Mouse (Mus musculus): ENCODE measurements at regions not wholly inside any gene's neighbourhood (a gene's known extent, or its start where the extent isn't known, plus 50 kb on each side); places are given as distances from the start of the nearest gene placed in this dataset.

GRCm38 (mm10) chr7:67895166-67895565 is 57.5 kb upstream of the Igf1r start:
- DNase-seq (ENCODE audit: low read depth) = no peak

- DNase-seq (ENCODE audit: low read depth) = peak; percentile 8
These were observed 59.7 kb upstream of the Igf1r start for GRCm38 (mm10) chr7:67892917-67893316.

GRCm38 (mm10) chr7:67883040-67883439 is 69.6 kb upstream of the Igf1r start:
- DNase-seq (ENCODE audit: low read depth) = peak; percentile 33

- no peak for DNase-seq (ENCODE audit: low read depth)
These were observed 70.0 kb upstream of the Igf1r start for GRCm38 (mm10) chr7:67882606-67883005.

GRCm38 (mm10) chr7:67878226-67878625 is 74.4 kb upstream of the Igf1r start:
- no peak for DNase-seq (ENCODE audit: low read depth)

GRCm38 (mm10) chr7:67877587-67877986 is 75.0 kb upstream of the Igf1r start:
- DNase-seq (ENCODE audit: low read depth) = no peak

DNA sequence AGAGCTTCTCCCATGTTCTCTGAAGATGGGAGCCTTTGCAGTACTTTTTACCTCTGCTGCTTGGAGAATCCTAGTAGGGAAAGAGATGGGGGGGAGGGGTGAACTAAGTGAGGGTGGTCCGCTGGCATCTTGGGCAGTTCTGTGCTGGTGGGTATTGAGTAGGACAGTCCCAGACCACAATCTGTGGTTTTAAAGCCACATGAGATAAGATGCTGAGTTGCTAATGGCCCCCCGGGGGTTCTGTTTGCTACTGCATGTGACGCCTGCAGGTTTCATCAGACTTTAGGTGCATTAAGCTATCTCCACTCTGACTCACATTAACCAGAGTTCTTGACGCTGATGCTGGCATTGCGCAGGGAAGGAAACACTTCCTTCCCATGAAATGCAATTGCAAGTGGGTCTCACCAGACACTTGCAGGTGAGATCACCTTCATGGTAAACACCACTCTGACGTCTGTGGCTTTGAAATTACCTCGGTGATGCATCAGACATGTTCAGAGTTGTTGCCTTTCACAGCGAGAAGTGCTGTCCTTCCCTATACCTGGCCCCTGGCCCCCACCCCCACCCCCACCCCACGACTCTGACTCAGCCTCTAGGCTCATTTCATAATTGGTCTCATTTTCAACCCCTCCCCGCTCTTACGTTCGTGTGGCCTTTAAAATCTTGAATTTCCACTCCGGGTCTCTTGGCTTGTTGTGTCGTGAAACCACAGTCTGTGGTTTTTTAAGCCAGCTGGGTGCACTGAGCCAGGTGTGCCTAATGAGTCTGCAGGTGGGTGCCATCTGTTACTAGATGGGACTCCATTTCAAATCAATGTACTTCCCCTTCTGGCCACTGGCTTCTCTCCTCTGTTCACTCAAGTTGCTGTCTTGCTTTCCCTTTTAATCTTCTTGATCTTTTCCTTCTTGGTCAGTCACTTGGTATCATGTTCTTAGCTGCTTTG is 94.8 kb upstream of the Synm start:
- DNase-seq (ENCODE audit: low read depth) = peak; percentile 7

DNA sequence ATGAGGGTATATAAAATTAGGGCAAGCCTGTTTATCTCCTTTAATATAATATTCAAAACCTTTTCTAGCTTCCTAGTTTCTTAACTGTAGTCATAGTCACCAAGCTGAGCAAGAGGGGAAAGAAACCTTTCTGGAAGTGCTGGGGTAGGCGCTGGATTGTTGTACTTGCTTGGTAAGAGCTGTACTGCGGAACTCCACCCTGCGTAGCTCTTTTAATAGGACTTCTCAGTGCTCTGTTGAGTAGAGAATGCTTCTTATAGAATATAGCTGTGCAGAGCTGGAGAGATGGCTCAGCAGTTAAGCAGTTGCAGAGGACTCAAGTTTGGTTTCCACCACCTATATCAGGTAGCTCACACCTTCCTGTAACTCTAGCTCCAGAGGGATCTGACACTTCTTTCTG is 93.3 kb upstream of the Synm start:
- DNase-seq (ENCODE audit: low read depth) = no peak

DNA sequence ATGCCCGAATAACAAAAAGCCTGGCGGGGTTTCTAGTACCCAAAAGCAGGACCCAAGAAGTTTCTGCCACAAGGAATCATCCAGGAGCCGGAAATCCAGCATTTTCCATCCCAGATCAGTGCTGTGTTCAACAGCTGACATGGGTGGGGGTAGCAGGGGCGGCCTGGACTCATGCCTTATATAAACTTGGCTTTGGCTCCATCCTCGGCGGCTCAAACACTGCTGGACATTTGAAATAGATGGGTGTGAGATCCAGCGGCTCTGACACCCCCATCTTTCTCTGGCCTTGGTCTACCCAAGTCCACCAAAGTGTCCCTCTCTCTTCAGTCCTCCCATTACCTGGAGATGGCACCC is 89.9 kb upstream of the Synm start:
- no peak for DNase-seq (ENCODE audit: low read depth)

GRCm38 (mm10) chr7:67848589-67849508 is 89.3 kb upstream of the Synm start:
- no peak for DNase-seq (ENCODE audit: low read depth)

DNA sequence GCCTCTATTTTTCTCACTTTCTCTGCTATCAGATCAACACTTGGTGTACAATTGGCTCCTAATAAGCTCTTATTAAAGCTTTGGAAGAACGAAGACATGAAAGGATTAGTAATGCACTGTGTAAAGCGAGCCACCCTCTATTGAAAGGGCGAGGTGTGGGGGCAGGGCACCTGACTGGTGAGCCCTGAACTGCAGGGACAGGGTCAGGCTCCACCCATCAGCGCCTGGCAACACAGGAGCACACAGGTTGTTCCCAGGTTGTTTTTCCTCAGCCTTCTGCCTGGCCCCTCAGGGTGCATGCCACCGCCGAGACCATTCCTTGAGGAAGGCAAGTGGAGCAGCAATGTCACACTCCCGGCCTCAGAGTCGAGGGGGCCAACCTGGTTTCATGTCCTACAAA is 87.3 kb upstream of the Synm start:
- DNase-seq (ENCODE audit: low read depth) = no peak

GRCm38 (mm10) chr7:67836984-67837383 is 77.4 kb upstream of the Synm start:
- DNase-seq (ENCODE audit: low read depth) = no peak

GRCm38 (mm10) chr7:67836117-67836949 is 76.8 kb upstream of the Synm start:
- no peak for DNase-seq (ENCODE audit: low read depth)

DNA sequence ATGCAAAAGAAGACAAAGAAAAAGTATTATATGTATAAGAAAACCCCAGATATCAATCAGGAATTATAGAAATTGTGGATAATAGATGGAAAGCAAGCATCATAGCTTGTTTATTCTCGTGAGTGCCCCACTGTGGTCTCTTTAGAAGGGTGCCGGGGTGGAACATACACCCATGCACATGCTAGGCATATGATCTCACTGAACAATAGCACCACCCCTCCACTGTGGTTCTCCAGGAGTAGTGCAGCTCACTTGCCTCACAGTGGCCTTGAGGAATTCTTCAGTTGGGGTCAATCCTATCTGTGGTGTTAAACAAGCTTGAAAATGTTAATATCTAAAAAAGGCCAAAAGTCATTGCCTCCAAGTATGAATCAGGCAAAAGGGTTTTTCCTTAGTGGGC is 72.2 kb upstream of the Synm start:
- peak; percentile 26 for DNase-seq (ENCODE audit: low read depth)

DNA sequence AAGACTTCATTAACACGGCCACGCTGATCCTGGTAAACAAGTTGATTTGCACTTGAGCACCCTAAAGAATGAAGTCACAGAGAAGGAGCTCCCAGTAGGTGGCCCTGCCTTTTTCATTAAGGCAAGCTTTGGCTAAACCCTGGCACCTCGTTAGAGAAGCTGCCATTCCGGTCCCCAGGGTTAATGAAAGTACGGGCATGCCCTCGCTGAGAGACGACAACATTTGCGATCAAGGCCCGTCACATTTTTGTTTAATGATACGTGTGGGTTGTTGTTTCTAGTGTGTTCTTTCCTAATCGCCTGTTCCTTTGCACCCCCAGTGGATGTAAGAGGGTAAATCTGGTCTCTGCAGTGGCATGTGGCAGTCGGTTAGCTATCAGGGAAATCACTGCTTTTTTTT is 67.8 kb upstream of the Synm start:
- no peak for DNase-seq (ENCODE audit: low read depth)

DNA sequence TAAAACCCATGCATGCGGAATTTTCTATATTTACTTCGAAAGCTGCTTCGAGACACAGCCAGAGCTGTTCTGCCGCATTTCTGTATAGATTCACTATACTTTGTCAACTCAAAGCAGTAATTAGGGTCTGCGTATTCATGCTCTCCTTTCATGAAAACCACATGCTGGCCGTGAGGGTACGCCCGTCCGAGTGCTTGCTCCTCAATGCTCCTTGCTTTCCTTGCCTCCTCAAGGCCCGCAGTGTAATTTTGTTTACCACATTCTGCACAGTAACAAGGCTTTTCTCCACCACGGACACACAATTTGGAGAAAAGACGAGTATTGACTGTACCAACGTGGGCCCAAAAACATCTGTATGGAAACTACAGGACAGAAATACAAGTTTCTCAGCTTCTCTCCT is 67.4 kb upstream of the Synm start:
- DNase-seq (ENCODE audit: low read depth) = no peak

- no peak for DNase-seq (ENCODE audit: low read depth)
These were observed 66.8 kb upstream of the Synm start for GRCm38 (mm10) chr7:67826368-67826767.

- DNase-seq (ENCODE audit: low read depth) = no peak
These were observed 66.2 kb upstream of the Synm start for GRCm38 (mm10) chr7:67825636-67826280.

DNA sequence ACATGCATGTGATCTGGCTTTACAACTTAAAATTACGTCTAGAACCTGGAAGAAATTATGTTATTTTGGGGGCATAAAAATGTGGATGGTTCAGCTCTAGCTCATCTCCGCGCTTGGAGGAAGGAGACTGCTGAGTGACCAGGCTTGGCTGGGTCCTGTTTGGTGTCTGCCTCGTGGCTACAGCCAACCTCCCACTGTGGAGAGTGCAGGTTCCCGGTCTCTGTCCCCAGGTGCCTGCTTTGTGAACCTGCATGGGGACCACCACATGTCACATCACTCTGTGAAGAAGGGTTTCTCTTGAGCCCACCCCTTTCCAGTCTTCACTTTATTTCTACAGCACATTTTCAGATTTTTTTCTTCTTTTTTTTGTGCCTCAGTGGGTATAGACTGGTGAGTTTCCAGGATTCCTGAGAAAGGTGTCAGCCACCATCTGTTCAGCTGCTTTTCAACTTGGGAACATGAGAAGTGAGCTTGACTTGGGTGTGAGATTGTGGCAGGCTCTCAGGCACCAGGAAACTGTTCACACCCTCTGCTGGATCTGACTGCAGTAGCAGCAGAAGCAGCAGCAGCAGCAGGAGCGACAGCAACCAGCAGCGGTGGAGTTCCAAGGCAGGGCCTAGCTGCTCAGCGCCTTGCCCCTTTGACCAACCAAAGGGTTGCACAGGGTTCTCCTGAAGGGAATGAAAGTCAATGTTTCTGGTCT is 64.6 kb upstream of the Synm start:
- no peak for DNase-seq (ENCODE audit: low read depth)

DNA sequence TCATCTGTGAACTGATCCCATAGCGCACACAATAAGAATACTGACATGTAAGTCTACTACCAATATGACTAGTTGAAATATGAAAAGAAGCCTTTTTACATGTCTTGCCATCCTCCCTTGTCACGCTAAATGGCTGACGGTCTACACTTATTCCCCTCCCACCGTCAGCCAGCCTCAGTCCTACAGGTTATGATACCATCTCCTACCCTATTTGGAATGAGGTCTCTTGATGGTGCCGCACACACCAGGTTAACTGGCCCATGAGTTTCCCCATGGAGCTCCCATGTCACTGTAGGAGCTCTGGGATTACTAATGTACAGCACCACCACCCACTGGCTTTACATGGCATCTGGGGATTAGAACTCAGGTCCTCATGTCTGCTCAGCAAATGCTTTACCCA is 60.0 kb upstream of the Synm start:
- no peak for DNase-seq (ENCODE audit: low read depth)

GRCm38 (mm10) chr7:67817556-67817955 is 58.0 kb upstream of the Synm start:
- DNase-seq (ENCODE audit: low read depth) = no peak

All from 416B (cell line).